Mouse (Mus musculus) left cerebral cortex, postnatal 25 days (tissue): ENCODE measurements around the gene Spag7. TPM values are rescaled to one million over a fixed set of nuclear protein-coding genes. Genes with fewer than 3 reads are reported as not detected.

Experiments used
- DNase-seq, 2 experiments: peaks; one replicate each; pipeline ENCODE4 v3.0.0; 2022; ENCODE audit warnings: low spot score in 2 of 2, mixed read lengths in 1 of 2
- intact Hi-C: fragments of 180-260 bp; cut with DNase I; formaldehyde crosslinking; loops from one replicate; pipeline ENCODE4 v1.15.1; 2025
- total RNA-seq, 2 experiments: library from RNA; stranded (reverse); gene quantifications; 2 replicates each; pipeline ENCODE4 v1.2.3; 2021

Gene Spag7
- total RNA-seq, 2 experiments from 2014 or later: 49.3 to 50.7 TPM

DNA sequence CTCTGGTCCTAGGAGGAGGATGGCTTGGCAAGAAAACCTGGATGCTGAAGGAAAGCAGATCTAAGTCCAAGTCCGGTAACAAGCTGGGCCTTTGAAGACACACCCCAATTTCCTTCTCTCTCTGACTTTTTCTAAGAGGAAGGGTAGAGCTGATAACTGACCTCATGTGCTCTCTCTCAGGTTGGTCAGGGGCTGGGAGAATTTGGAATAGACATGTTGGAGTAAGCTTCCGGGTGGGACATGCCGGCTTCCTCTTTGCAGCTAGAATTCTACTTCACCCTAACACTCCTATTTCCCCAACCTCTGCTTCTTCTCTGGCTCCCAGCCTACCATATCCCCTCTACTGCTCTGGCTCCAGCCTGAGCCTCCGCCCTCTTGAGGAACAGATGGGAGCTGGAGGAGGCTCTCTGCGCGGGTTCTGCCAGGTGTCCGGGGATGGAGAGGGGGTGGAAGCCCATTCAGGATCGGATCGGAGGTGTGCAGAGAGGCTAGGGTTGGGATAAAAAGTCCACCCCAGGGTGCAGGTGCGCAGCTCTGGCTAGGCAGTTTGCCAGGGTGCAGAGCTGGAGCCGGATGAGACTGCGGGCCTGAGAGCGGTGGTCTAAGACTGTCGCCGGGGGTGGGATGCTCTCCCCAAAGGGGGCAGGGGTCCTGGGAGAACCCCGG lies 17.8 kb upstream of the Spag7 start:
- intact Hi-C loops: loop anchor here (1.0 to 5.0 kb wide), 3 partner anchors 13 to 70 kb away; partner anchors contain the start of genes Inca1, Kif1c and Spag7
- DNase-seq: peak; percentile 58 to 88

GRCm38 (mm10) chr11:70683640-70684039 lies 14.4 kb upstream of the Spag7 start:
- no peak for DNase-seq
- intact Hi-C loops: no loop called here

GRCm38 (mm10) chr11:70681897-70682581 lies 12.8 kb upstream of the Spag7 start:
- intact Hi-C loops: no loop called here
- peak in 1 of 2 experiments; percentile 66 for DNase-seq

DNA sequence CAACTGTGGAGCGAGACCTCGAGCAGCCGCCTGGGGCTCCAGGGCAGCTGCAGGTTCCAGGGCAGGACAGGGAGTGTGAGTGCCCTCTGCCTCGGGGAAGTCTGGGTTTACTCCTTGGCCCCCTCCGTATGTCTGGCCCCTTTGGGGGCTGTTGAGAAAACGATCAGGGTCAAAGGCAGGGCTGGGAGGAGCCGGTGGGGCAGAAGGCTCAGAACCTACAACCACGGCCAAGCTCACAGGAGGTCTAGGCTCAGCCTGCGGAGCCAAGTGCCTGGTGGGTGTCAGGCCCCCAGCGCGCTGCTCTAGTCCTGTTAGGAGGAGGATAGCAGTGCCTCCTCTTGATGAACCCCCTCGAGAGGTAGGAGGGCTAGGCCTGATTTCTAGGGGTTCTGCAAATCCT lies 12.0 kb upstream of the Spag7 start:
- intact Hi-C loops: no loop called here
- no peak for DNase-seq

DNA sequence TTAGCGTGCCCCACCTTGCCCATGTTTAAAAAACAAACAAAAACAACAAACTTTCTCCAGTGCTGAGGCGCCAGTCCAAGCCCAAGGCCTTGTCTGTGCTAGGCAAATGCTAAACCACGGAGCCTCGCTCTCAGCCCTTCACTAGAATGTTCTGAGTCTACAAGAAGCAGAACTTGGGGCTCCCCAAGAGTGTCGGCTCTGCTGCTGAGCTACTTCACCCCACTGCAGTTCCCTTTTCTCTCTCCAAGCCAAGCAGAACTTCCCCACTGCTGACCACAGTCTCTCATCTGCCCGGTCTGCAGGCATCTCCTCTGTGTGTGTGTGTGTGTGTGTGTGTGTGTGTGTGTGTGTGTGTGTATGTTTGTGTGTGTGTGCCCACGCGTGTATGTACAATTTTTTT lies 10.7 kb upstream of the Spag7 start:
- DNase-seq: peak in 1 of 2 experiments; percentile 43
- intact Hi-C loops: no loop called here

DNA sequence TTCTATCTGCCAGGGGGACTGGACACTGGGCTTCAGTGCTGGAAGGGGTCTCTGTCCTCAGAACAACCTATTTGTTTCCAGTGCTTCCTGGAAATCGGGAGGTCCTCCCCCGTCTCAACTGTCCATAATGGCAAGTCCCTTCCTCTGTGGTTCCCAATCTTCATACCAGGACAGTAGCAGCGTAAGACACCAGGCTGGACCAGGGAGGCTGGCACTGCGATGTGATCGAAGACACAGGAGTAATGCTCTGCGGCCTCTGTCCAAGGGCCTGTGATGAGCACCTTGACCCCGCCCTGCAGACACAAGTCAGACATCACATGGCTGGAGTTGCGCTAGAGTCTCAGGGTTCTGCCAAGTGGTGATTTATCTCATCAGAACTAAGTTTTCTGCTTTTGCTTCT lies 10.1 kb upstream of the Spag7 start:
- intact Hi-C loops: no loop called here
- no peak for DNase-seq

- no peak for DNase-seq
- intact Hi-C loops: no loop called here
Observed at GRCm38 (mm10) chr11:70678576-70678975, 9.4 kb upstream of the Spag7 start.

- no peak for DNase-seq
- intact Hi-C loops: no loop called here
Observed at GRCm38 (mm10) chr11:70678092-70678491, 8.9 kb upstream of the Spag7 start.

DNA sequence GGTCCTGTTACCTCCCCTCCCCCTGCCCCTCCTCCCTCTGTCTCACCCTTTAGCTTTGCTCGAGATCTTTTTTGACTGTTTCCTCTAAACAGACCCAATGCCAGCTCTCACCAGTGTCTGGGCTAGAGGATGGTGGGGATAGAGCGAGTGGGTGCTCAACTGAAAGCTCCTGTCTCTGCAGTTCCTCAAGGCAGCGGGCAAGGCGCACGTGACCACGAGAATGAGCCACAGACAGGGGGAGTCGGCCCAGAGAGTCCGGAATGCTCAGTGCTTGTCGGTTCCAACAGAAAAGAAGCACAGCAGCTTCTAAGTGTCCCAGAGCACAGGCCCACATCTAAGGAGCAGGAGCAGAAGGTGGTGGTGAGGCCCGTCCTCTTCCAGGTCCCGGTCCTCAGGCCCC lies 5.3 kb upstream of the Spag7 start:
- intact Hi-C loops: no loop called here
- no peak for DNase-seq

- no peak for DNase-seq
- intact Hi-C loops: no loop called here
Observed at GRCm38 (mm10) chr11:70674014-70674413, 4.8 kb upstream of the Spag7 start.

GRCm38 (mm10) chr11:70671333-70672047 lies 2.3 kb upstream of the Spag7 start:
- intact Hi-C loops: no loop called here

DNA sequence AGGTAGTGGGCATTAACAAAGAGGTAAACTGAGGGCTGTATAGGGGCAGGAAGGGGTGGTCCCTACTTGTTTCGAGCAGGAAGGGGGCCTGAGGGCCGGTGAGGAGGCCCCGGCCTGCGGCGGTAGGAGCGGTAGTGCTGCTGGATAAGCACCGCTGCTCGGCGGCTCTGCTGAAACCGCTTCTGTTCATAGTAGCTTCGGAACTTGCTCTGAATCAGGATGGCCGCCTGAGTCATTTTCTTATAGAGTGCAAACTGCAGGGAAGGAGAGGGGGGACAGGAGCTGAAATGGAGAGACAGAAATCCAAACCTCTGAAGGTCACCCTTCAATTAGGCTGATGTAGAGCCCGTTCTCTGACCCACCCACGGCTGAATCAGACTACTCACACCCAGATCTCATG lies 1.3 kb upstream of the Spag7 start:
- intact Hi-C loops: no loop called here
- DNase-seq: no peak

More at GRCm38 (mm10) chr11:70671333-70672047, 2.3 kb upstream of the Spag7 start:
- no peak for DNase-seq

DNA sequence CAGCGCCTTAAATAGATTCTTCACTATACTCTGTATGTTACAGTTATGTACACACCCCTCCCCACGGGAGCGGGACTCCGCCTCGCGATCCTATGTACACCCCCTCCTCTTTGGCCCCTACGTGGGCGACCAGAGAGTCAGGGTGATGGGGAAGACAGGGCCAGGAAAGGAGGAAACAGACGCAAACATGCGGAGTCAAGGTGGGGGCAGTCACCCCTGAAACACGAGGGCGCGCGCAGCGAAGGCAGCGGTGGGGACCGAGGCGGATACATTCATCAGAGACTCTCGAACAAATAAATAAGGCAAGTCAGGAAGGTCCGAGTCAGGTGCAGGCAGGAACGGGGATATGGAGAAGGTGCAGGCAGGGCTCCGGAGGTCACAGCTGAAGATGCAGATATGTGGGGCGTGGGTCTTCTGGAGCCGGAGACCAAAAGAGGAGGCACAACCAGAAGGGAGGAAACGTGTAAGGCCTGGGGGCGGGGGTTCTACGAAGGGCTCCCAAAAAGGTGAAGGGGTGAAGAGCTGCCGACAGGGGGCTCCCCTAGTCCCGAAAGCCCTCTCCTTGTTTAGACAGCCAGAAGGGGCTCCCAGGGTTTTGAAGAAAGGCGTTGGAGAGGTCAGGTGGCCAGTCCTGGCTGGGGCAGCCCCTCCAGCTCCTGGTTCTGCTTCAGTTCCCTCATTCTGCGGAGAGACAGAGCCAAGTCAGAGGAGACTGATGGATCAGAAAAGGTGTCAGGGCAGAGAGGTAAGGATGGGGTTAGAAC lies 548 bp upstream of the Spag7 start:
- DNase-seq: peak; percentile 68 to 69
- intact Hi-C loops: loop anchor here (2.0 kb wide), 2 partner anchors 15 to 17 kb away; partner anchors contain the start of gene Pfn1

GRCm38 (mm10) chr11:70668335-70668770 lies 863 bp downstream of the Spag7 start:
- no peak for DNase-seq
- intact Hi-C loops: loop anchor here (2.0 kb wide), 2 partner anchors 14 to 18 kb away; partner anchors contain the start of gene Pfn1

GRCm38 (mm10) chr11:70667271-70668150 lies 1.7 kb downstream of the Spag7 start:
- intact Hi-C loops: loop anchor here (2.0 kb wide), 2 partner anchors 13 to 19 kb away; partner anchors contain the start of gene Pfn1
- DNase-seq: no peak

DNA sequence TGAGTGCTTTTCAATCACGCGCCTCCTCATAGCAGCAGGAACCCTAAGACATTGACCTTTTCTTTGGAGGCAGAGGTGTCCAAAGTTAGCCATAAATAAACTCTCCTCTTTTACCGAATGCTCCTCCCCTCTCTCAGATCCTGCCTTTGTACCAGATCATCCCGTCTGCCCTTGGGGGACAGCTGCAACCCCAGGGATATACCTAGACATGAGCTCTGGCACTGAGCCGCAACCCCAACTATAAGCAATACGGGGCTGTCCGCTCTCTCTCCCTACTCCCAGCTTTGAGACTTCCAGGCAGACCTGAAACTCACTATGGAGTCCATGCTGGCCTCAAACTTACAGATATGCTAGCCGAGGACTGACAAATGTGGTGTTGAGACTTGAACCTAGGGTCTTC lies 2.5 kb downstream of the Spag7 start:
- intact Hi-C loops: no loop called here
- no peak for DNase-seq

- intact Hi-C loops: no loop called here
- DNase-seq: no peak
Observed at GRCm38 (mm10) chr11:70664741-70665140, 4.5 kb downstream of the Spag7 start.

DNA sequence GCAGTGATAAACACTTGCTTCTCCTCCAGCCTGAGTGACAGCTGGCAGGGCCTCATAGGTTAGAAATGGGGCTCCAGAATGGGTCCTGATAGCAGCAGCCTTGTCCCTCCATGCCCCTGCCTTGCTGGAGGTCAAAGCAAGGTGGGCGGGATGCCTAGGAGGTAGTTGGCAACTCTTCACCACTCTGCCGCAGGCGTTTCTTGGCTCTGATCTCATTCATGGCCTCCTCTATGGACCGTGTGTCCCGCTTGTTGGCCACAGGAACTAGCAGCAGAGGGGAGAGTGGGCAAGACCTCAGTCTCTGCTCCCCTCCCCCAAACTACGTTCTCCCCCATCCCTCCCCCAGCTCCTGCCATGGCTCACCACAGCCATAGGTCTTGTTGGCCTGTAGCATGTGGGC lies 5.3 kb downstream of the Spag7 start:
- intact Hi-C loops: no loop called here
- DNase-seq: no peak

DNA sequence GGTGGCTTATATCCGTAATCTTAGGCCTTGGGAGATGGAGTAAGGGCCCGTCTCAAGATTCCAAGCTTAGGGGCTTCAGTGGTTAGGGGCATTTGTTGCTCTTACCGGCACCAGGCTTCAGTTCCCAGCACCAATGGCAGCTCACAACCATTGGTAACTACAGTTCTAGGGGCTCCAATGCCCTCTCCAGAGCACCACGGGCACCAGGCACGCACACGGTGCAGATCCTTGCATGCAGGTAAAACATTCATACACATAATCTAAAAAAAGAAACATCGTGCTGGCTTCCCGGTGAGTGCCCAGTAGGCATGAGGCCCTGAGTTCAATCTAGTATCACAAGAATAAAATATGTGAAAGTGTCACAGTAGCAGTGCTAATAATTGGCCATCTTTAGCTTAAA lies 6.1 kb downstream of the Spag7 start:
- intact Hi-C loops: no loop called here
- DNase-seq: no peak
